Mouse (Mus musculus) adrenal gland, postnatal 10 days (tissue): ENCODE measurements at regions not wholly inside any gene's neighbourhood (a gene's known extent, or its start where the extent isn't known, plus 50 kb on each side); places are given as distances from the start of the nearest gene placed in this dataset.
"Not testable (repeated sequence)": the region's sequence is repeated elsewhere in the genome, so short reads cannot be mapped to it uniquely, and the experiment has no call there.

ENCODE experiments used
- DNase-seq: peaks from one replicate; pipeline ENCODE4 v3.0.0; 2021; ENCODE audit warnings: mixed read lengths

DNA sequence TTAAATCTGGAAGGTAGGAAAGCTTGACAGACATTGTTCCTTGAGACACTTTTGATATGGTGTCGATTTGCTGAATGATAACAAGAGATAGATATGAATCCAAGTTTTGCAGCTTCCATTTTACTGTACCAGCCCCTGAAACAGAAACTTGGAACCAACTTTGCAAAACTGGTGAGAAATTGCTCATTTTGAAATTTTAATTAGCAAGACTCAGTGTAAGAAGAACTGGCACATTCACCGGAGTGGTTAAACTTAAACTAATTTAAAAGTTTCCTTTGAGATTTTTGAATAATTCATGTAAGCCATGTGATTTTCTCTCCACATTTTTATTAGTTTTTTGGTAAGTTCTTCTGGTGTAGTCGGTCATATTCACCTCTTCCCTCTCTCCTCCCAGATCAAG lies 85.3 kb downstream of the Slitrk1 start:
- no peak for DNase-seq

DNA sequence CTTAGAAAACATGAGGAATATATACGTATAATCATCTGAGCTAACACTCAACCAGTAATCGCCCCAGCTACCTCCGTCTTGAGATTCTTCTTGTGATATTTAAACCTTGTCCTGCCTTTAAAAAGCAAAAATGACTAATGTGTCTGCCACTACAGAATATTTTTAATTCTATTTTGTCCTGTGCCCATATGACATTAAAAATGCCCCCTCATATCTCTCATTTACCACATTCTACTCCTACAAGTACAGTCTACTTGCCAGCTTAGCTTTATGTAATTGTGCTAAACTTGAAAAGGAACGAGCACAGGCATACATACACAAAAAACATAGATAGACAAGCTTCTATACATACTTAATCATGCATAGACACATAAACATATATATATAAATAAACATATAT lies 92.4 kb downstream of the Slitrk1 start:
- DNase-seq = no peak

- no peak for DNase-seq
Observed at GRCm38 (mm10) chr14:108819370-108819769, 94.6 kb downstream of the Slitrk1 start.

GRCm38 (mm10) chr14:108805394-108805982 lies 108.5 kb downstream of the Slitrk1 start:
- no peak for DNase-seq

GRCm38 (mm10) chr14:108798884-108799283 lies 115.1 kb downstream of the Slitrk1 start:
- DNase-seq = no peak

GRCm38 (mm10) chr14:108792445-108792844 lies 121.5 kb downstream of the Slitrk1 start:
- no peak for DNase-seq

GRCm38 (mm10) chr14:108791296-108791695 lies 122.7 kb downstream of the Slitrk1 start:
- DNase-seq = peak; percentile 3

- no peak for DNase-seq
Observed at GRCm38 (mm10) chr14:108748730-108749129, 165.2 kb downstream of the Slitrk1 start.

DNA sequence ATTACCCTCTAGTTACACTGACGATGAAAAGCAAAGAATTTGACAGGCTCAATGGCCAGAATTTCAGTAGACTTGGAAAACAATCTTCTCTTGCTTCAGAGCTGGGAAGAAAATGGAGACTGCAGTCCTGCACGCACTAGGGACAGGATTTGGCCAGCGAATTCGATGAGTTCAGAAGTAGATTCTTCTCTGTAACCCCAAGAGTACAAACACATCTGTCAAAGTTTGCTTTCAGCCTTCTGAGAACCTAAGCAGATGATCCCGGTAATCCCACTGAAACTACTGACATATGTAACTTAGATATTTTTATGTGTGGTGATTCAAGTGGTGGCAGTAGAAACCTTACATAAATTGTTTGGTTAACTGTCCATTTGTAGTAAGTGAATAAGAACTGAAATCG lies 202.1 kb downstream of the Slitrk1 start:
- no peak for DNase-seq

- DNase-seq = no peak
Observed at GRCm38 (mm10) chr14:108709101-108709631, 204.8 kb downstream of the Slitrk1 start.

DNA sequence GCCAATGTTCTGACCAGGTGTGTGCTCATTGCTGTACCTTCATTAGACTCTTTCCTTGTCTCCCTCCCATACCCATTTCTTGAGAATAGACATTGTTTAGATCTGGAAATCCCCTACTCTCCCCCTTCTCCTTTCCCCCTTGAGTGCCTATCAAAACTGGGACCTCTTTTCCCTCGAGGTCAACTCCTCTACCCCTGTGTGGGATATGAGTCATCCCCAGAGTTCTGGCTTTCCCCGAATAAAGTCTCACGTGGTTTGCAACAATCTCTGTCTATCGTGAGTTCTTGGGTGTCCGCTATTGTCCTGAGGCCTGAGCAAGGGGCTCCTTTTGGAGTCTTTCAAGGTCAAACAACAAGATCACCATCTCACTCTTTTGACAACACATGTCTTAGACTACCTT lies 209.3 kb downstream of the Slitrk1 start:
- DNase-seq = not testable (repeated sequence)

DNA sequence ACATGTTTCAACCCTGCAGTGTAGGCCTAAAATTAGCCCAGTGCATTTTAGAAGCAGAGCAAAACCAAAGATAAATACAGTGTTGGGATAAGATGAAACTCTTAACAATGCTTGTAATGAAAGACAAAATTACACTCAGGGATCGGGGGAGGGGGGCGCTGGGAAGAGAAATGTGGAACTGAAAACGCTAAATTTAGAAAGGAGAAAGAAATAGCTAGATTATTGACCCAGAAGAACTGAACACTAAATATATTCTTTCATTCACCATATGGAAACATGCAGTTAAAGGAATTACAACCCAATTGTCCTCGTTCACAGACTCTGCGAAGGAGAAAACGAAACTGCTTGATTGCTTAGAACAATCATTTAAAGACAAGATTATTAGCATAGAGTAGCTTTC lies 249.1 kb downstream of the Slitrk1 start:
- no peak for DNase-seq

DNA sequence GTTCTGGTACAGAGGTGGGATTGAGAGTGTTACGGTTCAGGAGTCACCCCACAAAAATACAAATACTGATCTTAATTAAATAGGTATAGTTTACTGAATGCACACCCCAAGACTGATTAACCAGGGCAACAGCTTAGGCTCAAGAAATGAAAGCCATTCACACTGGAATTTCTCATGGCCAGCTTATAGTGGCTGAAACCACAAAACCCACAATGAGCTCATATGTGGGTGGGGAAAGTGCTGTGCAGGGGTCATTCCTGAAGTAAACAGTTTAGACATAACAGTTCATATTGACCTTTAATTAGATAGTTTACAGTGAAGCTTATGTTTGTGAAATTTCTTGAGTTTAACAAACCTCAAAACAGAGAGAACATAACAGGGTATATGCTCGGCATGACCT lies 275.7 kb downstream of the Slitrk1 start:
- DNase-seq = no peak

DNA sequence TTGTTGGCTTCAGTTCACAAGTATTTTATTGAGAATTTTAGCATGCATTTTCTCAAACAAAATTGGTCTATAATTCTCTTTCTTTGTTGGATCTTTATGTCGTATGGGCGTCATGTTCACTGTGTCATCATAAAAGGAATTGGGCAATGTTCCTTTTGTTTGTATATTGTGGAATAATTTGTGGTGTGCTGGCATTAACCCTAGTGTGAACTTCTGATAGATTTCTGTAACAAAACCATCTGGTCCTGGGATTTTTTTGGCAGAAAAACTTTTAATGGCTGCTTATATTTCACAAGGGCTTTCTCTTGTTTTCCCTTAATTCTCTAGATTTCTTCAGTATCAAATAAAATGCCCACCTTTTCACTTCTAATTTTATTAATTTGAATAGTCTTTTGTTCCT lies 278.7 kb downstream of the Slitrk1 start:
- DNase-seq = no peak

DNA sequence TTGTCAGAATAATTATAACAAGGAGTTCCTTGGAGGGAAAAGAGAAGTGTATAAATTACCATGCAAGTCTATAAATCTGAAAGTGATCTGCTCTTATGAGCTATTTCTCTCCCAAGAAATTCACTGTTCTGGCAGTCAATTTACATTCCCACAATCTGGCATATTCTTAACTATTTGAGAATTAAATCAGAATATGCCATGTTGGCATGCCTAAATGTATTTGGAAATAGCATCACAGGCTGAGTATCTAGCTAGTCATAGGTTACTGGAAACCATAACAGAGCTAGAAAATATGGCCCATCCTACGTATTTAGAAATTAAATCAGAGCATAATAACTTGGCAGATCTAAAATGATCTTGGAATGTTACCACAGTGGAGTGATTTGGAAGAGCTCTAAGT lies 303.9 kb downstream of the Slitrk1 start:
- no peak for DNase-seq
